Mouse (Mus musculus): ENCODE data around the gene Cpm.
"Not testable (repeated sequence)": the region's sequence is repeated elsewhere in the genome, so short reads cannot be mapped to it uniquely, and the experiment has no call there.

Gene Cpm

GRCm38 (mm10) chr10:117593857-117594256 lies 35.4 kb upstream of the Cpm start:
- no peak for DNase-seq

DNA sequence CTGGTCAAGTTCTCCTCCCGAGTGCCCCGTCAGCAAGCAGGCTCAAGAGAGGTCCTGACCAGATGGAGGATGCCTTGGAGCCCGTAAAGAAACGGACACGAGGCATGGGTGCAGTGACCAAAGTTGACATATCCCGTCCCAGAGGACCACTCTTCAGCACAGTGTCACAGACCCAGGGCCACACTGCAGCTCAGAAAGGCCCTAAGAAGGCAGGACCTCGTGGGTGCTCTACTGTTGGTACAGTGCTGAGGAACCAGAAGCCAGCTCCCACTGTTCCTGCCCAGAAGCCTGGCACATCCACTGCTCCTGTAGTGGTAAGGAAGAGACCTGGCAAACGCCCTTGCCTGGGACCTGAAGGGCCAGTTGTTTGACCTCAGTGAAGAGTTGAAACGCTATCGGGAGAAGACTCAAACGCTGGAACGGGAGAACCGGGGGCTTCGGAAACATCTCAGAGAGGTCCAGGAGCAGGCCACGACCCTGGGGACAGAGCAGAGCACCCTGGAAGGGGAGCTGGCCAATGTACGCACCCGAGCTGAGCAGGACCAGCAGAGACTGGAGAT lies 34.9 kb upstream of the Cpm start:
- DNase-seq: no peak

GRCm38 (mm10) chr10:117594913-117595312 lies 34.4 kb upstream of the Cpm start:
- no peak for DNase-seq

DNA sequence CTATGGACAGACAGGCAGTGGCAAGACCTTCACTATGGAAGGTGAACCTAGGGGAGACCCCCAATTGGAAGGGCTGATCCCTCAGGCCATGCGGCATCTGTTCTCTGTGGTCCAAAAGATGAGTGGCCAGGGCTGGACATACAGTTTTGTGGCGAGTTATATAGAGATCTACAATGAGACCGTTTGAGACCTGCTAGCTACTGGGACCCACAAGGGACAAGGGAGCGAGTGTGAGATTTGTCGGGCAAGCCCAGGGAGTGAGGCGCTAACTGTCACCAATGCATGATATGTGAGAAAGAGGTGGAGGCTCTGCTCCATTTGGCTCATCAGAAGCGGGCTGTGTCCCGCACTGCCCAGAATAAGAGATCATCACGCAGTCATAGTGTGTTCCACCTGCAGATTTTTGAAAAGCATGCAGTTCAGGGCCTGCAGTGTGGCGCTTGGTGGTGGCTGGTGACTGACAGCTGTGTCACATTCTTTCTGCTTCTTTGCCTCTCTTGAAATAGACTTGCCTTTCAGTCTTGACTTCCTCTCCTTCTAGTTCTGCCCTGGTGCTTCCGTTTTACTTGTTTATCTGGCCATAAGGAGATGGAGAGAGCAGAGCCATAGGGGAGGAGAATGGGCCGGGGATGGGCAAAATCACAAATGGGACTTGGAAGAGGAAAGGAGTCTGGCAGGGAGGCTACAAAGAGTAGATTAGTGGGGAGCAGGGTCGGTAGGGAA lies 33.7 kb upstream of the Cpm start:
- DNase-seq: no peak

DNA sequence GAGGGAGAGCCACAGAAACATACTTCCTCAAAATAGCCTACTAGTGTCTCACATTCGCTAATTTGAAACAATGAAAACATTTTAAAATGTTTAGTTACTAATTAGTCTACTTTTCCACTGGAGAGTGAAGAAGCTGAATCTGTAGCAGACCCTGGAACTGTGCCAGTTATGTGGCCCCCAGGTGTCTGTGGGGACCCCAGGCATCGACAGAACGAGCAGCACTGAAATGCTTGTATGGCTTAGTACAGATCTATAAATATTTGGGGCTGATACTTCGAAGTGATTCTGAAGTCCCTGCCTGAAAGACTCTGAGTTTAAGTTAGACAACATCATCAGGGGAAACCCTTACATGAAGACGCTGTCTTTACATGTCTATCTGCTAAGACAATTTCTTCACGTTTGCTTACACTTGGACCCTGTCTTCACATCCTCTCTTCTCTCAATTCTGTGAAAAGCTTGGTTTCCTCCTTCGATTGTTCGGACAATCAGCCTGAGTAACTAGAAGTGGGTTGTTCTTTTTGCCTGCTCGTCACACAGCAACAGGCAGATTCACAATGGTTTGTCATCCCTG lies 33.0 kb upstream of the Cpm start:
- DNase-seq: no peak

- no peak for DNase-seq
Measured at GRCm38 (mm10) chr10:117596771-117597324, 32.5 kb upstream of the Cpm start.

DNA sequence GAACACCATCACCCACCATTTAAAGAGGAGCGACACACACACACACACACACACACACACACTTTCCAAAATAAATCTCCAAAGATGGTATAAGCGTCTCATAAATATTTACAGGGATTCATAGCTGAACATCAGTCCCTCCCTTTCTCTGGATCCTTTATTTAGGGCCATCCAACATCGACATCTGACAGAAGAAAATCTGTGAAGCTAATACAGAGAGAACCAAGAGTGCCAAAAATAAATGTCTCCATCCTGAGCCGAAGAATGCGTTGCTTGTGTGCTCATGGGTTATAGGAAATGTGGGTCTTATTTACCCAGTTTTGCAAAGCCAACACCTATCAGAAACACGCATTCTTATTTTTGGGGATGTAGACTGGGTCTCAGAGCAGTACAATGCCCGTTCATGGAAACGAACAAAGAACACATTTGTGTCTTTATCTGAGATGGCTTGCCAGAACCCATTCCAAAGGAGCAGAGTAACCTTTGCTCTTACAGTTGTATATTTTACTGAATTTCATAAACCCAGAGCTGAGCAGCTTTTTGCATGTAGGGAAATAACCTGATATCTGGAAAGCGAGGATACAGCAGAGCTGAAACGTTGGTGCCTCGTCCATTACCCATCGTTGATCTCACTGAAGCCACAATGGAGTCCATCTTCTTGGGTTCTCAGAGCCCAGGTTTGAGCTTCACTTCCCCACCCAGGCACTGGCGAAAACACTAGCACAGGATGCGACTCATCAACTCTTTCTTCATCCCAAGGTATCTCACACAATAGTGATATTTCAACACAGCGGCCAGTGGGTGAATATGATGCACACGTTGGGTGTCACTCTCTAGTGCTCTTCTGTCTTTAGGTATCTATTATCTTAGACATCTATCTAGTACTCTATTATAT lies 31.7 kb upstream of the Cpm start:
- not testable (repeated sequence) for DNase-seq

- DNase-seq: no peak
Measured at GRCm38 (mm10) chr10:117598266-117598950, 30.9 kb upstream of the Cpm start.

- DNase-seq: not testable (repeated sequence)
Measured at GRCm38 (mm10) chr10:117598951-117599572, 30.2 kb upstream of the Cpm start.

- no peak for DNase-seq
Measured at GRCm38 (mm10) chr10:117601146-117602035, 27.9 kb upstream of the Cpm start.

DNA sequence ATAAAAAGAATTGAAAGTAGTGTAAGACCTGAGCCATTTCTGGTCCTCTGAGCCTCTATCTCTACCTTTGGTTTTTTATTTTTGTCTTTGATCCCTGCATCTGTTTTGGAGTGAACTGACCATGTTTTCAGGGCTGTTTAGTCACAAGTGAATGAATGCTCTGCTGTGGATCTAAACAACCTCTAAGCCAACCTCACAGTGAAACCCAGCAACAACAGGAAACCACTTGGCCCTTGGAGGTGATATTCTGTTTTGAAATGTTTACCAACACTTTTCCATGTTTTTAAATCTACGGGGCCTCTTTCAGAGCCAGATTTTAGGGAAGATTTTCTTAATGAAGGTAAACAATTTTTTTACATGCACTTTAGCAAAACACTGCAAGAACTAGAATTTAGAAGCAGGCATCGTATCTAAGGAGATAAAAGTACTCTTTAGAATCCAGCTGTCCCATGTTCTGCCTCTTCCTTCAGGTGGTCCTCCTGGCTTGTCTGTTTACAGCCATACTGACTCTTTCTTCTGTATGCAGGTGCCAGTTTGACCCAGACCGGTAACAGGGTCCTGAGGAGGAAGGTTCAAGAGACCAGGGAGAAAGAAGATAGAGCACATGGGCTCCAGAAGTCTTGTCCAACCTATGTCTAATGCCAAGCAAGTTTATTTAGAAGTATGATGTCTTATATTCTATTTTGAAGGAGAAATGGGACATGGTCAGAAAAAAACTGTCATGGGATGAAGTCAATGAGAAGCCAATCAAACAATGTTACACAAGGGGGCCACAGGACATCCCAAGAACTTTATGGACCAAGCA lies 26.8 kb upstream of the Cpm start:
- no peak for DNase-seq

DNA sequence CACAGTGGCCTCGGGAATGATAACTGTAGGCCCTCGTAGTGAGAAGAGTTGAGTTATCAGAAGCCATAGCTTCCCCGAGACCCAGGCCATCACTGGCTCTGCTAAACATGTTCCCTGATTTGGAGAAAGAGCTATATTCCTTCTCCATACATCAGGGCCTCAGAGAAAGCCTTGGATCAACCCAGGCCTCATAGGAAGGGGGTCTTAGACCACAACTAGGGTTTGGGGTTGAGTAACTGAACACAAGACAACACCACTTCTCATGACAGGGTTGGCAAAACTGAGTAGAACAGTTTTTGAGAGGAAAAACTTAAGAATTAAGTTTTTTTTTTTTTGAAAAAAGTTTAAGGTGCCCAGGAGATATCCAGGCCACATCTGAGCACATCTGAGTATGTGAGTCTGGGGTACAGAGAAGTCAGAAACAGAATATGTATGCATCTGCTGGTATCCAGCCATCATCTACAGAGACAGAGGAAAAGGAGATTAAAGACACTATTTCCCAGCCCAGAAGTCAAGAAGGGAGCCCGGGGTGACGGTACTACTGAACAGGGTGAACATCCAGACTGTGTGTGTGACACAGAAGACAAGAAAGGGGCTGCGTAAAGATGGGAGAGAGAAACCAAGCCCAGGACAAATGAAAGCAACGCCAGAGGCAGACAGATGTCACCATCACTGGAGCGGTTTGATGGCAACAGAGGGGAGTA lies 26.0 kb upstream of the Cpm start:
- no peak for DNase-seq

DNA sequence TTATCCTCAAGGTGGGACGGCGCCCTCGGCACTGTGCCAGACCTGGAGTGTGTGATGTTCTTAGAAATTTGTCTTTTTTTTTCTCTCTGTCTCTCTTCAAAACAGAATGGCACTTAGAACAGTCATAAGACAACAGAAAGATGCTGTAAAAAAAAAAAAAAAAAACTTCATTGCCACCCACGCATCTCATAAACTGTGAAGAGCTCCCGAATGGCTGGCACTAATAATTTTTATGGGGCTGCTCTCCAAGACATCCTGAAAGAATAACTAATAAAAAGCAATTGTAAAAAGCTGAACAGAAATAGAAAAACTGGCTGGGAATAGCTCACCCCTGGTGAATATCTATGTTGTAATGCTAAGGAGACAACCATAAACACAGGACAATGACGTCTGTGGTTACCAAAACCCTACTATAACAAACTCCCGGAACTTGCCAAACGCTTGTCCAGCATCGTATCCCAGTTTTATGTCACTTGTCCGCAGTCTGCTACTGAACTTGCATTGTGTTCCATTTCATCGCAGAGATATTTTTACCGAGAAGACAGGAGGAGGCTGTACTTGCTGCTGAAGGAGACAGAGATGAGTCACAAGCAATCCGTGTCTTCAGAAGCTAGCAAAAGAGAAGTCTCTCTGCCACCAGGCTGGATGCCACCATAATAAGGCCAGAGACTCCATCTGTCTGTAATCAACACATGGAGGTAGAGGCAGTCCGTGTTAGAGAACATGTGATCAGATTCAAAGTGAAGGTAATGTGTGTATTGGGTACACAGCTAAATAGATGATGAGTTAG lies 25.3 kb upstream of the Cpm start:
- DNase-seq: no peak

DNA sequence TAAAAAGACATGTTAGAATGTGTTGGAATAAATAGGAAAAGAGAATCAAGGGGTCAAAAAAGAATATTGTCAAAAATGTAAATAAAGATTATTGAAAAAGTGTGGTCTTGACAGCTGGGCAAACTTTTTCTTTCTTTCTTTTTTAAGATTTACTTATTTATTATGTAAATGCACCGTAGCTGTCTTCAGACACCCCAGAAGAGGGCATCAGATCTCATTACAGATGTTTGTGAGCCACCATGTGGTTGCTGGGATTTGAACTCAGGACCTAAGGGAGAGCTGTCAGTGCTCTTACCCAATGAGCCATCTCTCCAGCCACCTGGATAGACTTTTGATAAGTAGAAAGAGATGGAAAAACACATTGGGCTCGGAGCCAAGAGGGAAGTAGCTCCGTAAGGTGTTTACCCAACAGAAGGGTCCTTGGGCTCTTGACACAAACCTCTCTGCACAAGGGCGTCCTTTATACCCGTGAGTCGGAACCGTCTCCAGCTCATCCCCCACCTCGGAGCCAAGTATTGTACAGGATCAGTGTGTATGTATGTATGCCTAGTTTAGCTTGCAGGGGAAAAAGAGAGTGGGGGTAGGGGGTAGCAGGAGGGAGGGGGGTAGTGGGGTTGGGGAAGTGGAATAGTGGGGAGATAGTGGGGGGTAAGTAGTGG lies 24.5 kb upstream of the Cpm start:
- no peak for DNase-seq

GRCm38 (mm10) chr10:117605283-117606243 lies 23.7 kb upstream of the Cpm start:
- DNase-seq: no peak

GRCm38 (mm10) chr10:117606423-117606822 lies 22.9 kb upstream of the Cpm start:
- no peak for DNase-seq

All from kidney, postnatal 14 days (tissue).